Mouse (Mus musculus): ENCODE data around the gene Spry1. TPM values are rescaled to one million over a fixed set of nuclear protein-coding genes. Genes with fewer than 3 reads are reported as not detected.

Gene Spry1
- polyA plus RNA-seq, 1 experiment from 2014 or later: 6.5 TPM

GRCm38 (mm10) chr3:37658155-37658554, 18.4 kb downstream of the Spry1 start:
- H3K4me3 ChIP-seq (ENCODE audit: low read depth, low read length): no peak overlapping the region
- peaks cover 7% of the 10 kb centered on the region for H3K27me3 ChIP-seq (ENCODE audit: control insufficient read depth, insufficient read depth, low read depth, low read length)
- peaks cover 17% of the 10 kb centered on the region for H3K4me1 ChIP-seq (ENCODE audit: control insufficient read depth, insufficient read depth, low read length)
- H3K36me3 ChIP-seq (ENCODE audit: control insufficient read depth, insufficient read depth, low read length): no peaks in the 10 kb centered on the region
- H3K4me2 ChIP-seq (ENCODE audit: low read length): no peak overlapping the region
- H3K9me3 ChIP-seq (replicated peaks; ENCODE audit: control insufficient read depth, low read length, poor library complexity, severe bottlenecking): no peaks in the 10 kb centered on the region
- no peak overlapping the region for H3K9ac ChIP-seq (ENCODE audit: low read depth, low read length)
- H3K27ac ChIP-seq (ENCODE audit: low read length): no peak overlapping the region
- WGBS: 53% methylated on average over 5 of the region's 5 CpGs
- ATAC-seq: no peak

DNA sequence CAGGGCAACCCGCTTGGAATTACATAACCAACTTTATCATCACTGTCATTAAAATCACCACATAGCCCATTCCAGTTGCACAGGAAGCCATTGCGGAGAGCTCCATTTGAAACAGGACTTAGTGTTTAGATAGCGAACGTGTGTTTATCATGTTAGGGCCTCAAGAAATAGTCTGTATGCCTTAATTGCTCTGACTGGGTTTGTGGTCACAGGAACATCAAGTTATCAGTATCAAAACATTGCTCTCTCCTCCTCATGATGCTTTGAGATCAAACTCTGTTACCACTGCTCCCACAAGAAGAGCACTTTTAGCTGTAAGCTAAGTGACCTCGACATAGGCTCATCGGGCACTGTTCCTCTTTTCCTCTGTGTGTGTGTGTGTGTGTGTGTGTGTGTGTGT, 19.9 kb downstream of the Spry1 start:
- Histone ChIP-seq H3K9me3 (replicated peaks; ENCODE audit: control insufficient read depth, low read length, poor library complexity, severe bottlenecking) (no peaks in the 10 kb centered on the region), H3K9ac (ENCODE audit: low read depth, low read length) (no peak overlapping the region), H3K4me1 (ENCODE audit: control insufficient read depth, insufficient read depth, low read length) (peaks cover 11% of the 10 kb centered on the region), H3K4me2 (ENCODE audit: low read length) (no peak overlapping the region), H3K4me3 (ENCODE audit: low read depth, low read length) (no peak overlapping the region), H3K27ac (ENCODE audit: low read length) (no peak overlapping the region), H3K36me3 (ENCODE audit: control insufficient read depth, insufficient read depth, low read length) (no peaks in the 10 kb centered on the region), H3K27me3 (ENCODE audit: control insufficient read depth, insufficient read depth, low read depth, low read length) (peaks cover 7% of the 10 kb centered on the region)
- no peak for ATAC-seq
- WGBS: 79% methylated on average over 6 of the region's 6 CpGs

- Histone ChIP-seq H3K4me3 (ENCODE audit: low read depth, low read length) (no peak overlapping the region), H3K4me1 (ENCODE audit: control insufficient read depth, insufficient read depth, low read length) (peaks cover 2% of the 10 kb centered on the region; the same call in 1 of the 2 replicates), H3K9ac (ENCODE audit: low read depth, low read length) (no peak overlapping the region), H3K9me3 (replicated peaks; ENCODE audit: control insufficient read depth, low read length, poor library complexity, severe bottlenecking) (peaks cover 11% of the 10 kb centered on the region), H3K36me3 (ENCODE audit: control insufficient read depth, insufficient read depth, low read length) (no peaks in the 10 kb centered on the region), H3K27ac (ENCODE audit: low read length) (no peak overlapping the region), H3K4me2 (ENCODE audit: low read length) (no peak overlapping the region), H3K27me3 (ENCODE audit: control insufficient read depth, insufficient read depth, low read depth, low read length) (peaks cover 7% of the 10 kb centered on the region)
- peak; percentile 62; the same call in 1 of the 2 replicates for ATAC-seq
- 14% methylated on average over 9 of the region's 9 CpGs for WGBS
Observed at GRCm38 (mm10) chr3:37666291-37667118, 26.8 kb downstream of the Spry1 start.

- 17% methylated on average over 2 of the region's 2 CpGs for WGBS
- Histone ChIP-seq H3K4me3 (ENCODE audit: low read depth, low read length) (no peak overlapping the region), H3K4me1 (ENCODE audit: control insufficient read depth, insufficient read depth, low read length) (peaks cover 5% of the 10 kb centered on the region), H3K4me2 (ENCODE audit: low read length) (no peak overlapping the region), H3K27ac (ENCODE audit: low read length) (no peak overlapping the region), H3K27me3 (ENCODE audit: control insufficient read depth, insufficient read depth, low read depth, low read length) (peaks cover 7% of the 10 kb centered on the region), H3K9ac (ENCODE audit: low read depth, low read length) (no peak overlapping the region), H3K9me3 (replicated peaks; ENCODE audit: control insufficient read depth, low read length, poor library complexity, severe bottlenecking) (peaks cover 11% of the 10 kb centered on the region), H3K36me3 (ENCODE audit: control insufficient read depth, insufficient read depth, low read length) (no peaks in the 10 kb centered on the region)
- no peak for ATAC-seq
Observed at GRCm38 (mm10) chr3:37667119-37667467, 27.3 kb downstream of the Spry1 start.

DNA sequence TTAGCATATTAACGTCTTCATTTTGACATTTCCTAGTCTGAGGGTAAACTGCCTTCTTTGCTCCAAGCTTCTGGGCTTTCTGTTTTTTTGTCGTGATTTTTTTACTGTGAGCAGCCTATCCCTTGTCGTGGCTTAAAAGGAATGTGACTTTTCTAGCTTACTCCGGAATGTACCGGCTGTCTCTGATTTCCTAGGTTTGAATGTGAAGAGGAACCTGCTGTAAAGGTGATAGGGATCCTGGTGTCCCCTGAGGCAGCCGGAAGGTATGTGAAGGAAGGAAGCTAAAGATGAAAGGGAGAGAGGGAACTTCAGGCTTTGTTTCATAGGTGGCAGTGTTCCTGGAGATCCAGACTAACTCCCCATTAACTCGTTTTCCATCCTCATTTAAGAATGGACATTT, 28.0 kb downstream of the Spry1 start:
- H3K4me3 ChIP-seq (ENCODE audit: low read depth, low read length): no peak overlapping the region
- no peak for ATAC-seq
- no peak overlapping the region for H3K27ac ChIP-seq (ENCODE audit: low read length)
- H3K4me2 ChIP-seq (ENCODE audit: low read length): no peak overlapping the region
- 29% methylated on average over 7 of the region's 7 CpGs for WGBS
- H3K4me1 ChIP-seq (ENCODE audit: control insufficient read depth, insufficient read depth, low read length): peaks cover 11% of the 10 kb centered on the region
- H3K36me3 ChIP-seq (ENCODE audit: control insufficient read depth, insufficient read depth, low read length): no peaks in the 10 kb centered on the region
- peaks cover 7% of the 10 kb centered on the region for H3K27me3 ChIP-seq (ENCODE audit: control insufficient read depth, insufficient read depth, low read depth, low read length)
- no peak overlapping the region for H3K9ac ChIP-seq (ENCODE audit: low read depth, low read length)
- peaks cover 11% of the 10 kb centered on the region for H3K9me3 ChIP-seq (replicated peaks; ENCODE audit: control insufficient read depth, low read length, poor library complexity, severe bottlenecking)

GRCm38 (mm10) chr3:37668652-37669051, 28.9 kb downstream of the Spry1 start:
- H3K4me1 ChIP-seq (ENCODE audit: control insufficient read depth, insufficient read depth, low read length): peaks cover 15% of the 10 kb centered on the region
- H3K27me3 ChIP-seq (ENCODE audit: control insufficient read depth, insufficient read depth, low read depth, low read length): peaks cover 7% of the 10 kb centered on the region
- H3K9ac ChIP-seq (ENCODE audit: low read depth, low read length): no peak overlapping the region
- ATAC-seq: no peak
- H3K4me2 ChIP-seq (ENCODE audit: low read length): no peak overlapping the region
- H3K36me3 ChIP-seq (ENCODE audit: control insufficient read depth, insufficient read depth, low read length): no peaks in the 10 kb centered on the region
- no peak overlapping the region for H3K27ac ChIP-seq (ENCODE audit: low read length)
- peaks cover 11% of the 10 kb centered on the region for H3K9me3 ChIP-seq (replicated peaks; ENCODE audit: control insufficient read depth, low read length, poor library complexity, severe bottlenecking)
- H3K4me3 ChIP-seq (ENCODE audit: low read depth, low read length): no peak overlapping the region
- WGBS: 92% methylated on average over 12 of the region's 12 CpGs

- H3K4me1 ChIP-seq (ENCODE audit: control insufficient read depth, insufficient read depth, low read length): peaks cover 20% of the 10 kb centered on the region
- H3K36me3 ChIP-seq (ENCODE audit: control insufficient read depth, insufficient read depth, low read length): no peaks in the 10 kb centered on the region
- peaks cover 7% of the 10 kb centered on the region for H3K27me3 ChIP-seq (ENCODE audit: control insufficient read depth, insufficient read depth, low read depth, low read length)
- H3K4me3 ChIP-seq (ENCODE audit: low read depth, low read length): no peak overlapping the region
- no peak overlapping the region for H3K4me2 ChIP-seq (ENCODE audit: low read length)
- H3K9me3 ChIP-seq (replicated peaks; ENCODE audit: control insufficient read depth, low read length, poor library complexity, severe bottlenecking): peaks cover 11% of the 10 kb centered on the region
- ATAC-seq: no peak
- WGBS: 97% methylated on average over 20 of the region's 20 CpGs
- H3K27ac ChIP-seq (ENCODE audit: low read length): no peak overlapping the region
- H3K9ac ChIP-seq (ENCODE audit: low read depth, low read length): no peak overlapping the region
Observed at GRCm38 (mm10) chr3:37669100-37669499, 29.4 kb downstream of the Spry1 start.

DNA sequence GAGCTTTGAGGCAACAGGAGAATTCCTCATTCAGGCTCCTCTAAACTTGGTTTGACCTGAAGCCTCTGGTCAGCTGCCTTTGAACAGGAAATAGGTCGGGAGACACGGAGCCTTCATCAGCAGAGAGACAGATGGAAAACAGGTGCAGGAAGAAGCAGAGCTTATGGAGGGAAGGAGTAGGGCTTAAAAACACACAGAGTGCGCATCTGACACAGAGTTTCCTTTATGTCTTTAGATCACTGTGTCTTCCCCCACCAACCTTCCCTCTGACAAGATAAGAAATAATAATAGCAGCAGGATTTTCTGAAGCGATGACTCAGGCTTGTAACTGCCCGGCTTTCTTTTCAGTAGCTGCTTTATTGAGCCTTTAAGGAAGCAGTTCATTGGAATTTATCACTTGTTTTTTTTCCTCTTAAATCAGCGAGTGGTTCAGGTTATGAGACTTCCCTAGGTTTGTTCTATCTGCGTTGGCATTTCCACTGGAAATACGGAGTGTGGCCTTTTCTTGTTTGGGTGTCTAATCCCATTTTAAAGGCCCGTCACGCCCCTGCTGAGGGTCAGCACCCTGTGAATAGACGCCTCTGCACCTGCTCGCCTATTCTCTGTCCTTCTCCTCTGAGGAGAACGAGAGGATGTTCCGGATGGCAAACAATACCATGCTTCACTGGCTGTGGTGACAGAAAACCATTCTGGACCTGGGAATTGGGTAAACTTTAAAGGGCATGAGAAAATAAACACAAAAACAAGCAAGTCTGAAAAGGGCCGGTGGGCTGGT, 32.7 kb downstream of the Spry1 start:
- Histone ChIP-seq H3K4me1 (ENCODE audit: control insufficient read depth, insufficient read depth, low read length) (peaks cover 20% of the 10 kb centered on the region), H3K4me3 (ENCODE audit: low read depth, low read length) (no peak overlapping the region), H3K4me2 (ENCODE audit: low read length) (no peak overlapping the region), H3K27me3 (ENCODE audit: control insufficient read depth, insufficient read depth, low read depth, low read length) (peaks cover 7% of the 10 kb centered on the region), H3K27ac (ENCODE audit: low read length) (no peak overlapping the region), H3K9me3 (replicated peaks; ENCODE audit: control insufficient read depth, low read length, poor library complexity, severe bottlenecking) (peaks cover 11% of the 10 kb centered on the region), H3K9ac (ENCODE audit: low read depth, low read length) (no peak overlapping the region), H3K36me3 (ENCODE audit: control insufficient read depth, insufficient read depth, low read length) (no peaks in the 10 kb centered on the region)
- WGBS: 5% methylated on average over 15 of the region's 15 CpGs
- ATAC-seq: no peak
